Mouse (Mus musculus) G1E (cell line): Measurements from ENCODE around the gene Cd9. TPM values are rescaled to one million over a fixed set of nuclear protein-coding genes. Genes with fewer than 3 reads are reported as not detected.
"Not testable (repeated sequence)": the region's sequence is repeated elsewhere in the genome, so short reads cannot be mapped to it uniquely, and the experiment has no call there.

ENCODE experiments used
- ATAC-seq: 2 replicates; pipeline ENCODE4 v1.8.0; 2016; ENCODE audit warnings: mild to moderate bottlenecking; ENCODE audit not compliant: insufficient number of reproducible peaks, poor library complexity, low FRiP score, severe bottlenecking; ENCODE audit errors: extremely low read depth
- DNase-seq: peaks from one replicate; pipeline ENCODE4 v3.0.0; 2012; ENCODE audit warnings: low spot score
- H3K27me3 ChIP-seq: 2 replicates; pipeline ENCODE4 v1.6.1; 2012; ENCODE audit warnings: mild to moderate bottlenecking, low read length, inconsistent platforms; ENCODE audit not compliant: insufficient read depth
- H3K36me3 ChIP-seq: replicated peaks from 2 replicates; pipeline ENCODE3; 2012; ENCODE audit warnings: mild to moderate bottlenecking, inconsistent platforms
- H3K4me1 ChIP-seq: 2 replicates; pipeline ENCODE4 v1.6.1; 2012; ENCODE audit warnings: low read depth, low read length, inconsistent platforms, mixed read lengths; ENCODE audit not compliant: insufficient read depth
- H3K4me3 ChIP-seq: 2 replicates; pipeline ENCODE4 v1.5.1; 2012; ENCODE audit warnings: low read depth, mild to moderate bottlenecking, inconsistent platforms, low read length, moderate library complexity, mixed read lengths
- H3K9me3 ChIP-seq: replicated peaks from 2 replicates; pipeline ENCODE4 v1.6.1; 2012; ENCODE audit warnings: inconsistent platforms
- CTCF ChIP-seq: IDR thresholded peaks from 2 replicates; pipeline ENCODE4 v1.5.1; 2012; ENCODE audit warnings: low read depth, low read length, inconsistent platforms, mixed read lengths
- GATA1 ChIP-seq: IDR thresholded peaks from 2 replicates; pipeline ENCODE4 v1.6.1; 2012; ENCODE audit warnings: borderline replicate concordance, low read length, inconsistent platforms, mixed read lengths
- GATA2 ChIP-seq: IDR thresholded peaks from 2 replicates; pipeline ENCODE4 v1.6.1; 2012; ENCODE audit warnings: low read depth, low read length, inconsistent platforms, borderline replicate concordance
- POLR2AphosphoS5 ChIP-seq: IDR thresholded peaks from 2 replicates; pipeline ENCODE4 v1.6.1; 2012; ENCODE audit warnings: low read depth, low read length, inconsistent platforms; ENCODE audit not compliant: insufficient replicate concordance
- TAL1 ChIP-seq: conservative IDR thresholded peaks from 2 replicates; pipeline ENCODE4 v1.6.1; 2012; ENCODE audit warnings: low read depth, low read length, inconsistent platforms, mixed read lengths
- polyA plus RNA-seq: library from polyadenylated mRNA; stranded (reverse); fragments of >175 nt; gene quantifications from 2 replicates; pipeline ENCODE4 v1.2.3, GENCODE M21; 2012
- total RNA-seq, 2 experiments: library from RNA; stranded (forward) in 1 of 2; stranded (reverse) in 1 of 2; fragments of 200-1000 nt in 1 of 2; fragments of >200 nt in 1 of 2; fragmentation: Nextera tagmentation in 1 of 2; gene quantifications; 2 replicates each; pipeline ENCODE4 v1.2.3; 2014 to 2017

Cd9 gene
- total and polyA plus RNA-seq, 3 experiments, result not detected

GRCm38 (mm10) chr6:125493147-125493546 lies 1.4 kb downstream of the Cd9 start:
- no peaks in the 10 kb centered on the region for H3K27me3 ChIP-seq
- H3K36me3 ChIP-seq, result no peaks in the 10 kb centered on the region
- ATAC-seq (no peak), DNase-seq (no peak)
- H3K9me3 ChIP-seq, result peaks cover 74% of the 10 kb centered on the region
- TF ChIP-seq GATA2 (no peak), TAL1 (no peak), POLR2AphosphoS5 (no peak), CTCF (no peak), GATA1 (no peak)
- H3K4me3 ChIP-seq, result no peak overlapping the region
- no peaks in the 10 kb centered on the region for H3K4me1 ChIP-seq

DNA sequence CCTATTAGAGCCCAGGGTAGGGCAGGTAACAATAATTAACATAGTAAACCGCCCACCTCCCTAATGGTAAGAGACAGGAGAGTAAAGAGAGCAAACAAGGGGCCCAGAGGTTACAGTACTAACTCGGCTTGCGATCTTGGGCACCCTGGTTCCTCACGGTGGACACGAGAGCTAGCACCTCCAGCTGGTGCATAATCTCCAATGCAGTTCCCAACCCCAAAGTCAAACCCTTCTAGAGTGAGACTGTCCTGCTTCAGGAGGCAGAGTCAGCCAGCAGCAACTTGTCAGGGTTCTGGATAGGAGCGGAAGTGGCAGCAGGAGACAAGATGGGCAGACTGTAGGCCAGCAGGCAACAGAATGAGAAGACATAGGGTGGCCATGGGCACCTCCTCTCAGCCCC lies 1.9 kb downstream of the Cd9 start:
- no peak for TF ChIP-seq TAL1
- no peak for TF ChIP-seq POLR2AphosphoS5
- Histone ChIP-seq H3K36me3 (no peaks in the 10 kb centered on the region), H3K4me1 (no peaks in the 10 kb centered on the region), H3K4me3 (no peak overlapping the region), H3K9me3 (peaks cover 70% of the 10 kb centered on the region), H3K27me3 (no peaks in the 10 kb centered on the region)
- ATAC-seq (no peak), DNase-seq (no peak)

DNA sequence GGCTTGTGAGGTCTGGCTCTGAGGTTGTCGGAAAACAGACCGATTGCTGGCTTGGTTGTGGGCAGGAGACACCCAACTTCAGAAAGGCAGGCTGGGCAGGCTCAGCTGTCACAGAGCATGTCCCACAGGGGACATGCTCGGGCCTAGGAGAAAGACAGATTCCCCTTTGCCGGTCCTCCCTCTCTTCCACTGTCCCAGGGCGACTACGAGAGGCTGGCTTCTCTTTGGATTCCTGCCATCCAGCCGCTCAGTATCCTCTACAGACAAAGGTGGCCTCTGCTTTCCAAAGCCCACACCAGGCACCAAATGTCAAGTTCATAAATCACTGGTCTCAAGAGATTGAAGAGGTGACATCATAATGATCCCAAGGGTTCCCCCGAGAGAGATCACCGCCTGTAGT lies 2.6 kb downstream of the Cd9 start:
- no peaks in the 10 kb centered on the region for H3K36me3 ChIP-seq
- ATAC-seq, result no peak
- no peaks in the 10 kb centered on the region for H3K27me3 ChIP-seq
- DNase-seq, result no peak
- TF ChIP-seq GATA1 (no peak), POLR2AphosphoS5 (no peak), GATA2 (no peak), TAL1 (no peak), CTCF (no peak)
- H3K4me1 ChIP-seq, result no peaks in the 10 kb centered on the region
- no peak overlapping the region for H3K4me3 ChIP-seq
- peaks cover 72% of the 10 kb centered on the region for H3K9me3 ChIP-seq

- Histone ChIP-seq H3K4me1 (no peaks in the 10 kb centered on the region), H3K4me3 (no peak overlapping the region)
- DNase-seq, result no peak
Measured at GRCm38 (mm10) chr6:125491393-125491792, 3.2 kb downstream of the Cd9 start.

DNA sequence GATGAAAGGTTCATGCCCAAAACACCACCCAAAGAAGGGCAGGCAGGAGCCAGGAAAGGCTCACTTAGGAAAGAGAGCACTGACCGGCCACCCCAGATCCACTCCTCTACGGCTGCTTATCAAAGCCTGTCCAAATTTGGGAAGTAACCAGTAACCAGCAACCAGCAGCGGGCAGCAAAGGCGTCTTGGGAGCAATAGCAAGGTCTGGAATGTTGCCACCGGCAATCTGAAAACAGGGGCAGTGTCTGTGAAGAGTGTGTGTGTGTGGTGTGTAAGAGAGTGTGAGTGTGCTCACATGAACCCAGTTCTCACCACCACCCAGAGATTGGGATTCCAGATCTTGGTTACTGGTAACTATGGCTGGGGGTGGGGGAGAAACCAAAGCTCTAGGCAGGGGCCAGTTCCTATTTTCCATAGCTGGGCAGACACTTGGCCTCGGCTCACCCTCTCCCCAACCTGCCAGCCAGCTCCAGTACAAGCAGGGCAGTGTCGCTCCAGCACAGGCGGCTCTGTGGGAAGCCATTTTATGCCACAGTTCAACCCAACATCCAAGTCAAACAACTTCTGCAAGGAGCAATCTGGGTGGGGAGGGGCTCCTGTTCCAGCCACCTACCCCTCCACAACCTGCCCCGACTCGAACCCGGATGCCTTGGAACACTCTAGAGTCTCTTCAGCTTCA lies 4.6 kb downstream of the Cd9 start:
- DNase-seq (no peak), ATAC-seq (no peak)
- Histone ChIP-seq H3K4me3 (no peak overlapping the region; the same call in 1 of the 2 replicates), H3K9me3 (peaks cover 71% of the 10 kb centered on the region), H3K27me3 (no peaks in the 10 kb centered on the region), H3K36me3 (no peaks in the 10 kb centered on the region), H3K4me1 (no peaks in the 10 kb centered on the region)
- TF ChIP-seq POLR2AphosphoS5 (no peak), GATA2 (no peak), TAL1 (no peak), CTCF (no peak), GATA1 (no peak)

More at GRCm38 (mm10) chr6:125491393-125491792, 3.2 kb downstream of the Cd9 start:
- Histone ChIP-seq H3K36me3 (no peaks in the 10 kb centered on the region), H3K27me3 (no peaks in the 10 kb centered on the region), H3K9me3 (peaks cover 71% of the 10 kb centered on the region)
- no peak for TF ChIP-seq GATA1
- no peak for TF ChIP-seq POLR2AphosphoS5
- no peak for TF ChIP-seq TAL1
- no peak for TF ChIP-seq GATA2
- TF ChIP-seq CTCF, result no peak
- no peak for ATAC-seq

DNA sequence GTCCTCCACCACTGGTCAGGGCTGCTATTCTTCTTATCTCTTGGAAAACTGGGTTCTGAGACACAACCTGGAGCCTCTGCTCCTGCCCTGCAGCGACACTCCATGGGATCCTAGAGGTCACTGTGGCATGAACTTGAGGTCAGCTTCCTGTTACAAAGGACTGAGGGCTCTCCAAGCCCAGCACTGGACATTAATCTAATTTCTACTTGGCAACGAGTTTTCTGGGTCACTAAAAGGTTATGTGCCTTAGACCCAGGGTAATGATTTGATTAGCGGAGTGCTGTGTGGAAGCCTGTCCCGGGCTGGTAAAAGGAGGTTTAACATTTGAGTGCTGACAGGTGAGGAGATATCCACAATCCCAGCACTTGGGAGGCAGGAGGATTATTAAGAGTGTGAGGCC lies 9.0 kb downstream of the Cd9 start:
- Histone ChIP-seq H3K4me1 (no peaks in the 10 kb centered on the region), H3K9me3 (peaks cover 66% of the 10 kb centered on the region), H3K27me3 (no peaks in the 10 kb centered on the region), H3K36me3 (no peaks in the 10 kb centered on the region), H3K4me3 (no peak overlapping the region)
- ATAC-seq (no peak), DNase-seq (no peak)
- no peak for TF ChIP-seq CTCF
- no peak for TF ChIP-seq POLR2AphosphoS5
- TF ChIP-seq GATA1, result no peak
- TF ChIP-seq TAL1, result no peak
- TF ChIP-seq GATA2, result no peak

- peaks cover 66% of the 10 kb centered on the region for H3K9me3 ChIP-seq
- no peaks in the 10 kb centered on the region for H3K36me3 ChIP-seq
- no peak for TF ChIP-seq POLR2AphosphoS5
- TF ChIP-seq GATA1, result no peak
- no peak for TF ChIP-seq GATA2
- no peak for TF ChIP-seq CTCF
- TF ChIP-seq TAL1, result no peak
- no peaks in the 10 kb centered on the region for H3K27me3 ChIP-seq
- no peak for DNase-seq
- no peaks in the 10 kb centered on the region for H3K4me1 ChIP-seq
- no peak overlapping the region for H3K4me3 ChIP-seq
- no peak for ATAC-seq
Measured at GRCm38 (mm10) chr6:125484721-125485120, 9.9 kb downstream of the Cd9 start.

- H3K36me3 ChIP-seq, DNase-seq, H3K4me3 ChIP-seq, H3K27me3 ChIP-seq, ATAC-seq, H3K4me1 ChIP-seq: not testable (repeated sequence)
- H3K9me3 ChIP-seq, result peaks cover 66% of the 10 kb centered on the region
Measured at GRCm38 (mm10) chr6:125484313-125484660, 10.3 kb downstream of the Cd9 start.
